Mouse (Mus musculus): ENCODE measurements around the gene Polk. TPM values are rescaled to one million over a fixed set of nuclear protein-coding genes. Genes with fewer than 3 reads are reported as not detected.

Polk gene
- polyA plus RNA-seq, 1 experiment: 0.30 TPM

DNA sequence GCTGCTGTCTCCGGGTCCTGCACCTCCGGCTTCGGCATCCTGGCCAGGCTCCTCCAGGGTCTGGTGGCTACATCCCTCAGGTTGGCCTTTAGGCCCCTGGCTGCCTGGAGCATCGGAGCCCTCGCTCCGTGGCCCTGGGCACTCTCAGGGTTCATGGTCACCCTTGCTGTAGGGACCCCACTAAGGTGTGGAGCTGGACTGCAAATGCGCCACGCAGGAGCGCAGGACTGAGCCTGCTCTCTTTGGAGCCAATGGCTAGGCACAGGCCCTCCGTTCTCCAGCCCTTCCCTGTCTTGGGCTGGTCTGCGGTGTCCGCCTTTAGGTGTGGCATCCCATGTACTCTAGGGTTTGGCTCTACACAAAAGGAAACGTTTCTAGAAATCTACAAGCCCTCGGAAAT is 71.4 kb downstream of the Polk start, which contains the start of gene Ankdd1b:
Ankdd1b (minus strand) TSS at position 242 of the 400 bp plus-strand sequence.
- Histone ChIP-seq H3K27me3 (ENCODE audit: control insufficient read depth, insufficient read depth, low read length) (no peaks in the 10 kb centered on the region), H3K27ac (ENCODE audit: insufficient read depth, low read depth, low read length) (no peak within 1 kb of the TSS), H3K36me3 (ENCODE audit: control insufficient read depth, insufficient read depth, low read length) (no peaks in the 10 kb centered on the region), H3K4me1 (ENCODE audit: control insufficient read depth, insufficient read depth, insufficient read length, low read length) (no peaks in the 10 kb centered on the region), H3K4me3 (ENCODE audit: low read depth, low read length) (no peak within 1 kb of the TSS)
- TF ChIP-seq POLR2A (IDR thresholded peaks at IDR 0.05; ENCODE audit: low read depth, low read length) (no peak), CTCF (IDR thresholded peaks at IDR 0.05; ENCODE audit: extremely low read depth, insufficient read length, insufficient replicate concordance, low read depth, low read length) (no peak)
- WGBS: 89% methylated on average over 14 of the region's 14 CpGs

DNA sequence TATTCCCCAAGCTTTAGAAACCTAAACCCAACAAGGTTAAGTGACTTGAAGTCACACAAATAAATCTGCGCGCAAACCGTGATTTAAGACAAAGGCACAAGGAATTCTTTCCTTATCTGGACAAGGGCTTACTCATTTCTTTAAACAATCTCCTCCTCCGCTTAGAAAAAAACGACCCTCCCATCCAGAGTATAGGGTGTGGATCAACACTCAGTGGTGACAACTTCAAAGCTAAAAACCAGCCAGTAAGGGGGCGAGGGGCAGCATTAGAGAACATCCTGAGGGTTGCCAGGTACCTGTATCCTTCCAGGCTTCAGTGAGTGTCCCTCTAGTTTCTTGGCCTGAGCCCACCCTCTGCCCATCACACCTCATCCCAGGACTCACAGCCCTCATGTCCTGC is 71.8 kb downstream of the Polk start:
- Histone ChIP-seq H3K4me1 (ENCODE audit: control insufficient read depth, insufficient read depth, insufficient read length, low read length) (no peaks in the 10 kb centered on the region), H3K36me3 (ENCODE audit: control insufficient read depth, insufficient read depth, low read length) (no peaks in the 10 kb centered on the region), H3K4me3 (ENCODE audit: low read depth, low read length) (no peak overlapping the region), H3K27ac (ENCODE audit: insufficient read depth, low read depth, low read length) (no peak overlapping the region), H3K27me3 (ENCODE audit: control insufficient read depth, insufficient read depth, low read length) (no peaks in the 10 kb centered on the region)
- 69% methylated on average over 6 of the region's 6 CpGs for WGBS
- TF ChIP-seq CTCF (IDR thresholded peaks at IDR 0.05; ENCODE audit: extremely low read depth, insufficient read length, insufficient replicate concordance, low read depth, low read length) (no peak), POLR2A (IDR thresholded peaks at IDR 0.05; ENCODE audit: low read depth, low read length) (no peak)

DNA sequence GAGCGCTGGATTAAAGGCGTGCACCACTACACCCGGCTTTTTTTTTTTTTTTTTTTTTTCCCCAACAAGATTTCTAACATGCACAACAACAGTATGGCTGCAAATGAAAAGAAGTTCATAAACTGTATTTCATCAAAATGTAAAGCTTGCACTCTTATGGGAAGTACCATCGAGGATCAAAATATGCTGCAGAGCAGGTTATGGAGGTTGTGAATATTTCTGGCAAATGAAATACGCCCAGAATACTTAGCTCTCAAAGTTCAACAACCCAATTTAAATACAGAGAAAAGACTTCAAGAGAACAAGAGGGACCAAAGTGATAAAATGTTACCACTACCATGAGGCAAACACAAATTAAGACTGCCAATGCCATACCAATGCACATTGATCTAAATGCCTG is 73.7 kb downstream of the Polk start:
- WGBS: 83% methylated on average over 5 of the region's 5 CpGs
- H3K4me1 ChIP-seq (ENCODE audit: control insufficient read depth, insufficient read depth, insufficient read length, low read length): no peaks in the 10 kb centered on the region
- H3K4me3 ChIP-seq (ENCODE audit: low read depth, low read length): no peak overlapping the region
- no peaks in the 10 kb centered on the region for H3K36me3 ChIP-seq (ENCODE audit: control insufficient read depth, insufficient read depth, low read length)
- no peaks in the 10 kb centered on the region for H3K27me3 ChIP-seq (ENCODE audit: control insufficient read depth, insufficient read depth, low read length)
- no peak for TF ChIP-seq CTCF (IDR thresholded peaks at IDR 0.05; ENCODE audit: extremely low read depth, insufficient read length, insufficient replicate concordance, low read depth, low read length)
- TF ChIP-seq POLR2A (IDR thresholded peaks at IDR 0.05; ENCODE audit: low read depth, low read length): no peak
- H3K27ac ChIP-seq (ENCODE audit: insufficient read depth, low read depth, low read length): no peak overlapping the region

DNA sequence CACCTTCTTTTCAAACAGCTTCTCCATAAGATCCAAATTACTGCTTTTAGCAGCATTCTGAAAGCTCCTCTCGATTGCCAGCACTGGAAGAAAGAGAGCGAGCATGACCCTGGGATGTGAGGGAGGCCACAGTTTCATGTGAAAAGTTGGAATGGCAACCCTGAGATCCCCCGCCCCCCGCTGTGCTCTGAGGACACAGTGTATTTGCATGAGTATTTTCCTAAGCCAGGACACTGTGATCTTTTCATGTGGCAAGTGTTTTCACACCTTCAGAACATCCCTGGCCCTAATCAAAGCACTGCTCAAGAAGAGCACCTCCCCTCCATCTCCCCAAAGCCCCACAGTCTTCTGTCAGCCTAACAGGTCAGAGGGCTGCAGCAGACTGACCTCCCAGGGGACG is 77.1 kb downstream of the Polk start:
- H3K27me3 ChIP-seq (ENCODE audit: control insufficient read depth, insufficient read depth, low read length): no peaks in the 10 kb centered on the region
- TF ChIP-seq CTCF (IDR thresholded peaks at IDR 0.05; ENCODE audit: extremely low read depth, insufficient read length, insufficient replicate concordance, low read depth, low read length) (no peak), POLR2A (IDR thresholded peaks at IDR 0.05; ENCODE audit: low read depth, low read length) (no peak)
- no peak overlapping the region for H3K27ac ChIP-seq (ENCODE audit: insufficient read depth, low read depth, low read length)
- H3K4me3 ChIP-seq (ENCODE audit: low read depth, low read length): no peak overlapping the region
- no peaks in the 10 kb centered on the region for H3K36me3 ChIP-seq (ENCODE audit: control insufficient read depth, insufficient read depth, low read length)
- peaks cover 2% of the 10 kb centered on the region; the same call in 1 of the 2 replicates for H3K4me1 ChIP-seq (ENCODE audit: control insufficient read depth, insufficient read depth, insufficient read length, low read length)
- 79% methylated on average over 5 of the region's 5 CpGs for WGBS

DNA sequence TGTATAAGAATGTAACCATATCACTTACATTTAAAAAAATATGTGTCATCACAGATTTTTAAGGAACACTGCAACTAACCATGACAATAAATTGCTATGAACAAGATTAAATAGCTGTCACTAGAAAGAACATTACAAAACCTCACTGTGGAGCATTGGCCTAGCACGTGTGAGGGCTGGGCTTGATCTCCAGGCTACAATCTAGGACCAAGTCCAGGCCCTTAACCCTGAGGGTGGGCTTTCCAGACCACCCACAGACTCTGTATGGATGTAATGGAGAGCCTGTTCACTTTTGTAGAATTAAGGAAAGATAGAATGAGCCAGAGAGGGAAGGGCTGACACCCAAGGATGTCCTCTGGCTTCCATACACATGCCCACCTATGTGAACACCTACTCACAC is 79.7 kb downstream of the Polk start:
- H3K4me3 ChIP-seq (ENCODE audit: low read depth, low read length): no peak overlapping the region
- H3K27ac ChIP-seq (ENCODE audit: insufficient read depth, low read depth, low read length): no peak overlapping the region
- WGBS: 81% methylated on average over 1 of the region's 1 CpGs
- TF ChIP-seq POLR2A (IDR thresholded peaks at IDR 0.05; ENCODE audit: low read depth, low read length) (no peak), CTCF (IDR thresholded peaks at IDR 0.05; ENCODE audit: extremely low read depth, insufficient read length, insufficient replicate concordance, low read depth, low read length) (no peak)
- H3K27me3 ChIP-seq (ENCODE audit: control insufficient read depth, insufficient read depth, low read length): no peaks in the 10 kb centered on the region
- H3K36me3 ChIP-seq (ENCODE audit: control insufficient read depth, insufficient read depth, low read length): no peaks in the 10 kb centered on the region
- H3K4me1 ChIP-seq (ENCODE audit: control insufficient read depth, insufficient read depth, insufficient read length, low read length): peaks cover 7% of the 10 kb centered on the region; the same call in 1 of the 2 replicates

DNA sequence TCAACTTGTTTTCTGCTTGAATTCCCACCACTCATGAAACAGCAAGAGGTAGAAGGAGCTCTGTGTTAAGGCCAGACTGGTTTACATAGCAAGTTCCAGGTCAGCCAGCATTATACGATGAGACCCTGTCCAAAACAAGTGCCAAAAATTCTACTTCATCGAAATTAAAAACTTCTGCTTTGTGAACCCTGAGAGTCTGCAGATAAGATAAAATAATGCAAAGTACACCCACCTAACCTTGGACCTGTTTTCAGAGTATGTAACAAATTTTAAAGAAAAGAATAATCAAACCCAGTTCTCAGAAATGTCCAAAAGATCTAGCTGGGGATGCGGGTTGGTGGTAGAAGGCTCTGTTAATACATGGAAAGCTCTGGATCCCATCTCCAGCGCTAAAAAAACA is 83.8 kb downstream of the Polk start:
- peaks cover 15% of the 10 kb centered on the region; the same call in 1 of the 2 replicates for H3K4me1 ChIP-seq (ENCODE audit: control insufficient read depth, insufficient read depth, insufficient read length, low read length)
- no peak overlapping the region for H3K4me3 ChIP-seq (ENCODE audit: low read depth, low read length)
- H3K27ac ChIP-seq (ENCODE audit: insufficient read depth, low read depth, low read length): no peak overlapping the region
- no peak for TF ChIP-seq POLR2A (IDR thresholded peaks at IDR 0.05; ENCODE audit: low read depth, low read length)
- no peak for TF ChIP-seq CTCF (IDR thresholded peaks at IDR 0.05; ENCODE audit: extremely low read depth, insufficient read length, insufficient replicate concordance, low read depth, low read length)
- WGBS: 68% methylated on average over 4 of the region's 4 CpGs
- H3K27me3 ChIP-seq (ENCODE audit: control insufficient read depth, insufficient read depth, low read length): no peaks in the 10 kb centered on the region
- H3K36me3 ChIP-seq (ENCODE audit: control insufficient read depth, insufficient read depth, low read length): no peaks in the 10 kb centered on the region

DNA sequence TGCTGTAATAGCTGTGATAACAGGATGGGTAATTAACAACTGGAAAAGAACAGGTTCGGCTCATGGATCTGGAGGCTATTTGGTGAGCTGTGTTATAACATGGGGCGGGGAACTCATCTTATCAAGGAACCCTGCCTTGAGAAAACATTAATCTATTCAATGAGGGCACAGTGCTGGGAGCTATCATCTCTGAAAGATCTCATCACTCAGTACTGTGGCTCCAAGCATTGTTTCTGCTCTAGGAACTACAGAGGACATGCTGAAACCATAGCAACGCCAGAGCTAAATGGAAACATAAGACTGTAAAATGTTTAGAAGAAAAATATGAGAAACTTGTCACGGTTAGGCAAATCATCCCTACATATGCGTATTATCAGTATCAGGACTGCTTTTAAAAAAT is 84.4 kb downstream of the Polk start:
- H3K27me3 ChIP-seq (ENCODE audit: control insufficient read depth, insufficient read depth, low read length): no peaks in the 10 kb centered on the region
- no peak for TF ChIP-seq POLR2A (IDR thresholded peaks at IDR 0.05; ENCODE audit: low read depth, low read length)
- no peak for TF ChIP-seq CTCF (IDR thresholded peaks at IDR 0.05; ENCODE audit: extremely low read depth, insufficient read length, insufficient replicate concordance, low read depth, low read length)
- 23% methylated on average over 5 of the region's 5 CpGs for WGBS

More for the DNA sequence above, 84.4 kb downstream of the Polk start:
- Histone ChIP-seq H3K27ac (ENCODE audit: insufficient read depth, low read depth, low read length) (no peak overlapping the region), H3K36me3 (ENCODE audit: control insufficient read depth, insufficient read depth, low read length) (no peaks in the 10 kb centered on the region), H3K4me3 (ENCODE audit: low read depth, low read length) (no peak overlapping the region), H3K4me1 (ENCODE audit: control insufficient read depth, insufficient read depth, insufficient read length, low read length) (peaks cover 17% of the 10 kb centered on the region; the same call in 1 of the 2 replicates)

Data from small intestine, adult 2 months (tissue).